8 mouse cellular contexts compared by ENCODE assay signal in the genomic region with DNA sequence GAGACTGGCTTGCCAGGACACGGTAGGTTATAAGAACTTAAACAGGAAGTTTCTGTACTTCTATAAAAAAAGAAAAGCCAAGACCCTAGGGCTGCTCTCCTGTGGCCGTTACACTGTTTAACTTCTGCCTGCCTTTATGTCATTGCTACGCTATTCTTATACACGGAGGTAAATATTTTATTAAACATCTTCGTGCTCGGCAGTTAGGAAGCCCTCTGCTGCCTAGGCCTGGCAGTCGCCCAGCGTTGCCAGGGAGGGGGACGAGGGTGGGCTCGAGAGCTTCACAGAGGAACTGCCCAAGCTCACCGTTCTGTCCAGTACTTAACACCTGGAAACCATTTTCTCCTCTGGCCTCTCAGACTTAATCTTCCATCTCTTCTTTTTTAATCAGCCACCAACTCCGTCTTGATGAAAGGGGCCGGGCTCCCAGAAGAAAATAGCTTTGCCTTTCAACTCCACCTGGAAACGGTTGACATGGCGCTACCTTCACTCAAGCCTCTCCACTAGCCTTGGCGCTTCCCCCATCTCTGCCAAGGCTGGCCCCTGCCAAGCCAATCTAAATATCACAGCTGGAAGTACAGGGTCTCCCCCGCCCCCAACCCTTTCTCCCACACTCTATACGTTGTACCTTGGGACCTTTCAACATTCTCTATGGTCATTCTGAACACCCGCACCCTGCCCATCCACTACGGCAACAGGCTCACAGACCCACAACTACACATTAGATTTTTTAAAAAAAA. TPM values are rescaled to one million over a fixed set of nuclear protein-coding genes. Genes with fewer than 3 reads are reported as not detected.
DNase-seq lines count a peak whose midpoint lies in the region; ATAC-seq and TF ChIP-seq lines count a peak whose summit lies in the region.

No protein-coding gene starts in this region.

- peak; percentile 21 for DNase-seq in kidney, adult 11 months
- DNase-seq in kidney, postnatal 14 days, result no peak
- DNase-seq in brain, embryonic 14.5 days (ENCODE audit: low read depth), result peak; percentile 62
- DNase-seq in lung, postnatal 36 days, result peak; percentile 23
- DNase-seq in cerebellum, postnatal 4 days (ENCODE audit: low spot score in 2 of 2), result no peak
- no peak for DNase-seq in liver
- no peak for DNase-seq in frontal cortex, postnatal 36 days (ENCODE audit: low spot score in 2 of 2)

- TF ChIP-seq CTCF in brain, embryonic 14.5 days (IDR thresholded peaks at IDR 0.05; ENCODE audit: borderline replicate concordance, extremely low read depth, insufficient read depth, insufficient read length), result no peak

- ATAC-seq in granulocyte monocyte progenitor cell, adult 5-6 weeks (replicated peaks; ENCODE audit: poor library complexity, severe bottlenecking), result peak; percentile 20; the same call in 1 of the 2 replicates

- no peak for TF ChIP-seq POLR2A in brain, embryonic 14.5 days (IDR thresholded peaks at IDR 0.05; ENCODE audit: borderline replicate concordance, extremely low read depth, insufficient read depth, insufficient read length, poor library complexity, severe bottlenecking)

RNA-seq across cellular contexts. Expression of a gene that starts 9.6 kb away (rescaled TPM):
- polyA plus RNA-seq in brain, embryonic 14.5 days (2012; rRNA removed), result 74.1 and 90.4 TPM in 2 replicates
- total RNA-seq in granulocyte monocyte progenitor cell, adult 5-6 weeks (2014; fragmentation: Nextera tagmentation), result 35.2 and 39.6 TPM in 2 replicates
- 33.6 and 34.7 TPM in 2 replicates for total RNA-seq in granulocyte monocyte progenitor cell, adult 5-6 weeks (2017)

Comparison
In these comparisons a context has a peak if more than half of its experiments do, and no peak if none do; other contexts are left out.
1. DNase-seq: peak in kidney, adult 11 months (single experiment), brain, embryonic 14.5 days (single experiment) and lung, postnatal 36 days (single experiment); none in kidney, postnatal 14 days (single experiment), cerebellum, postnatal 4 days (0 of 2), liver (single experiment) and frontal cortex, postnatal 36 days (0 of 2).